Mouse (Mus musculus): ENCODE data around the gene Tomm7. TPM values are rescaled to one million over a fixed set of nuclear protein-coding genes. Genes with fewer than 3 reads are reported as not detected.
A peak's percentile ranks its signal among the peaks of the same experiment; 100 is the strongest.
"Not testable (repeated sequence)": the region's sequence is repeated elsewhere in the genome, so short reads cannot be mapped to it uniquely, and the experiment has no call there.

Tomm7 gene
- 82.7 and 85.1 TPM in 2 replicates for polyA plus RNA-seq (2015; fragmentation: Nextera tagmentation; extraction: Ambion mirVana)

- peak; percentile 94 for ATAC-seq
- Histone ChIP-seq H3K4me3 (replicated peaks; ENCODE audit: low read length) (peak within 1 kb of the TSS; percentile 77), H3K9me3 (ENCODE audit: control insufficient read depth, low read length) (no peaks in the 10 kb centered on the region), H3K4me1 (replicated peaks; ENCODE audit: control insufficient read depth, insufficient read depth, low read length) (peaks cover 17% of the 10 kb centered on the region), H3K27ac (ENCODE audit: low read length) (peak within 1 kb of the TSS; percentile 92), H3K4me2 (ENCODE audit: low read length) (peak within 1 kb of the TSS; percentile 80), H3K9ac (replicated peaks; ENCODE audit: low read depth, low read length) (peak within 1 kb of the TSS; percentile 75), H3K27me3 (replicated peaks; ENCODE audit: control insufficient read depth, insufficient read depth, low read length) (no peaks in the 10 kb centered on the region), H3K36me3 (ENCODE audit: control insufficient read depth, insufficient read depth) (peaks cover 4% of the 10 kb centered on the region; the same call in 1 of the 2 replicates)
- under 1% methylated on average over 44 of the region's 44 CpGs for WGBS
These were observed at the start of gene Tomm7 for GRCm38 (mm10) chr5:23843674-23844530. Gene Tomm7, minus strand, starts transcription at chr5:23844161.

- ATAC-seq, result no peak
- 80% methylated on average over 5 of the region's 5 CpGs for WGBS
These were observed 49.3 kb upstream of the Tomm7 start for GRCm38 (mm10) chr5:23893156-23893863.

GRCm38 (mm10) chr5:23890734-23891133 lies 46.8 kb upstream of the Tomm7 start:
- Histone ChIP-seq H3K4me2 (ENCODE audit: low read length) (no peak overlapping the region), H3K4me1 (replicated peaks; ENCODE audit: control insufficient read depth, insufficient read depth, low read length) (no peaks in the 10 kb centered on the region), H3K27me3 (replicated peaks; ENCODE audit: control insufficient read depth, insufficient read depth, low read length) (no peaks in the 10 kb centered on the region), H3K9ac (replicated peaks; ENCODE audit: low read depth, low read length) (no peak overlapping the region), H3K27ac (ENCODE audit: low read length) (no peak overlapping the region), H3K36me3 (ENCODE audit: control insufficient read depth, insufficient read depth) (no peaks in the 10 kb centered on the region), H3K4me3 (replicated peaks; ENCODE audit: low read length) (no peak overlapping the region), H3K9me3 (ENCODE audit: control insufficient read depth, low read length) (no peaks in the 10 kb centered on the region)
- 0 out of 2 replicates have a peak, but pooled peaks have one; percentile 52 for ATAC-seq
- 43% methylated on average over 10 of the region's 10 CpGs for WGBS

More at GRCm38 (mm10) chr5:23893156-23893863, 49.3 kb upstream of the Tomm7 start:
- H3K36me3 ChIP-seq (ENCODE audit: control insufficient read depth, insufficient read depth), result no peaks in the 10 kb centered on the region
- no peaks in the 10 kb centered on the region for H3K4me1 ChIP-seq (replicated peaks; ENCODE audit: control insufficient read depth, insufficient read depth, low read length)
- no peaks in the 10 kb centered on the region for H3K9me3 ChIP-seq (ENCODE audit: control insufficient read depth, low read length)
- H3K27me3 ChIP-seq (replicated peaks; ENCODE audit: control insufficient read depth, insufficient read depth, low read length), result no peaks in the 10 kb centered on the region
- no peak overlapping the region for H3K9ac ChIP-seq (replicated peaks; ENCODE audit: low read depth, low read length)
- no peak overlapping the region for H3K4me3 ChIP-seq (replicated peaks; ENCODE audit: low read length)
- H3K27ac ChIP-seq (ENCODE audit: low read length), result no peak overlapping the region
- H3K4me2 ChIP-seq (ENCODE audit: low read length), result no peak overlapping the region

- Histone ChIP-seq H3K36me3 (ENCODE audit: control insufficient read depth, insufficient read depth) (no peaks in the 10 kb centered on the region), H3K9me3 (ENCODE audit: control insufficient read depth, low read length) (no peaks in the 10 kb centered on the region), H3K9ac (replicated peaks; ENCODE audit: low read depth, low read length) (no peak overlapping the region), H3K27ac (ENCODE audit: low read length) (no peak overlapping the region), H3K4me3 (replicated peaks; ENCODE audit: low read length) (no peak overlapping the region), H3K4me1 (replicated peaks; ENCODE audit: control insufficient read depth, insufficient read depth, low read length) (no peaks in the 10 kb centered on the region), H3K4me2 (ENCODE audit: low read length) (no peak overlapping the region), H3K27me3 (replicated peaks; ENCODE audit: control insufficient read depth, insufficient read depth, low read length) (no peaks in the 10 kb centered on the region)
- WGBS, result 76% methylated on average over 4 of the region's 4 CpGs
- ATAC-seq, result no peak
These were observed 45.5 kb upstream of the Tomm7 start for GRCm38 (mm10) chr5:23889461-23889860.

- H3K4me3 ChIP-seq (replicated peaks; ENCODE audit: low read length), result no peak overlapping the region
- 71% methylated on average over 3 of the region's 3 CpGs for WGBS
- no peak for ATAC-seq
- H3K9me3 ChIP-seq (ENCODE audit: control insufficient read depth, low read length), result no peaks in the 10 kb centered on the region
- H3K4me2 ChIP-seq (ENCODE audit: low read length), result no peak overlapping the region
- H3K27ac ChIP-seq (ENCODE audit: low read length), result no peak overlapping the region
- no peak overlapping the region for H3K9ac ChIP-seq (replicated peaks; ENCODE audit: low read depth, low read length)
- H3K36me3 ChIP-seq (ENCODE audit: control insufficient read depth, insufficient read depth), result no peaks in the 10 kb centered on the region
- H3K27me3 ChIP-seq (replicated peaks; ENCODE audit: control insufficient read depth, insufficient read depth, low read length), result no peaks in the 10 kb centered on the region
- no peaks in the 10 kb centered on the region for H3K4me1 ChIP-seq (replicated peaks; ENCODE audit: control insufficient read depth, insufficient read depth, low read length)
These were observed 43.1 kb upstream of the Tomm7 start for GRCm38 (mm10) chr5:23887111-23887510.

GRCm38 (mm10) chr5:23874457-23874856 lies 30.5 kb upstream of the Tomm7 start:
- WGBS, result 72% methylated on average over 5 of the region's 5 CpGs

GRCm38 (mm10) chr5:23872586-23872985 lies 28.6 kb upstream of the Tomm7 start:
- no peaks in the 10 kb centered on the region for H3K9me3 ChIP-seq (ENCODE audit: control insufficient read depth, low read length)
- H3K4me2 ChIP-seq (ENCODE audit: low read length), result no peak overlapping the region
- H3K4me3 ChIP-seq (replicated peaks; ENCODE audit: low read length), result no peak overlapping the region
- H3K9ac ChIP-seq (replicated peaks; ENCODE audit: low read depth, low read length), result no peak overlapping the region
- no peaks in the 10 kb centered on the region for H3K36me3 ChIP-seq (ENCODE audit: control insufficient read depth, insufficient read depth)
- WGBS, result 88% methylated on average over 6 of the region's 6 CpGs
- H3K27ac ChIP-seq (ENCODE audit: low read length), result no peak overlapping the region
- no peak for ATAC-seq
- no peaks in the 10 kb centered on the region for H3K4me1 ChIP-seq (replicated peaks; ENCODE audit: control insufficient read depth, insufficient read depth, low read length)
- H3K27me3 ChIP-seq (replicated peaks; ENCODE audit: control insufficient read depth, insufficient read depth, low read length), result no peaks in the 10 kb centered on the region

More at GRCm38 (mm10) chr5:23874457-23874856, 30.5 kb upstream of the Tomm7 start:
- ATAC-seq, result no peak
- no peak overlapping the region for H3K4me2 ChIP-seq (ENCODE audit: low read length)
- H3K9me3 ChIP-seq (ENCODE audit: control insufficient read depth, low read length), result no peaks in the 10 kb centered on the region
- H3K36me3 ChIP-seq (ENCODE audit: control insufficient read depth, insufficient read depth), result no peaks in the 10 kb centered on the region
- no peaks in the 10 kb centered on the region for H3K27me3 ChIP-seq (replicated peaks; ENCODE audit: control insufficient read depth, insufficient read depth, low read length)
- no peak overlapping the region for H3K9ac ChIP-seq (replicated peaks; ENCODE audit: low read depth, low read length)
- H3K27ac ChIP-seq (ENCODE audit: low read length), result no peak overlapping the region
- H3K4me3 ChIP-seq (replicated peaks; ENCODE audit: low read length), result no peak overlapping the region
- H3K4me1 ChIP-seq (replicated peaks; ENCODE audit: control insufficient read depth, insufficient read depth, low read length), result no peaks in the 10 kb centered on the region

- not testable (repeated sequence) for H3K4me1 ChIP-seq (replicated peaks; ENCODE audit: control insufficient read depth, insufficient read depth, low read length); ATAC-seq; H3K27ac ChIP-seq (ENCODE audit: low read length); H3K9ac ChIP-seq (replicated peaks; ENCODE audit: low read depth, low read length); H3K36me3 ChIP-seq (ENCODE audit: control insufficient read depth, insufficient read depth); H3K27me3 ChIP-seq (replicated peaks; ENCODE audit: control insufficient read depth, insufficient read depth, low read length); H3K4me2 ChIP-seq (ENCODE audit: low read length); H3K4me3 ChIP-seq (replicated peaks; ENCODE audit: low read length); H3K9me3 ChIP-seq (ENCODE audit: control insufficient read depth, low read length)
- 89% methylated on average over 2 of the region's 2 CpGs for WGBS
These were observed 27.4 kb upstream of the Tomm7 start for GRCm38 (mm10) chr5:23871323-23871722.

GRCm38 (mm10) chr5:23865941-23866340 lies 22.0 kb upstream of the Tomm7 start:
- Histone ChIP-seq H3K27ac (ENCODE audit: low read length) (no peak overlapping the region), H3K27me3 (replicated peaks; ENCODE audit: control insufficient read depth, insufficient read depth, low read length) (no peaks in the 10 kb centered on the region), H3K4me3 (replicated peaks; ENCODE audit: low read length) (no peak overlapping the region), H3K4me2 (ENCODE audit: low read length) (no peak overlapping the region), H3K36me3 (ENCODE audit: control insufficient read depth, insufficient read depth) (no peaks in the 10 kb centered on the region), H3K9me3 (ENCODE audit: control insufficient read depth, low read length) (no peaks in the 10 kb centered on the region), H3K4me1 (replicated peaks; ENCODE audit: control insufficient read depth, insufficient read depth, low read length) (no peaks in the 10 kb centered on the region), H3K9ac (replicated peaks; ENCODE audit: low read depth, low read length) (no peak overlapping the region)
- no peak for ATAC-seq
- WGBS, result 75% methylated on average over 5 of the region's 5 CpGs
